ENCODE assay signal across 9 mouse cellular contexts in genomic region chr19:42016840-42017239, GRCm38 (mm10). TPM values are rescaled to one million over a fixed set of nuclear protein-coding genes. Genes with fewer than 3 reads are reported as not detected.
DNase-seq lines count a peak whose midpoint lies in the region; ATAC-seq and TF ChIP-seq lines count a peak whose summit lies in the region.
"Had no signal": no experiment of that assay in that cellular context is flagged by ENCODE, and none has a peak within 500 bp of the region (broad histone marks: within the 10 kb centered on the region; RNA-seq: fewer than 3 reads in every experiment).

No protein-coding gene starts in this region.

- peak overlapping the region; percentile 27; the same call in 1 of the 2 replicates for H3K27ac ChIP-seq in forebrain, embryonic 14.5 days (ENCODE audit: low read depth, low read length)
- H3K27ac ChIP-seq in forebrain, embryonic 13.5 days: no peak overlapping the region; the same call in 1 of the 2 replicates
- H3K27ac ChIP-seq in spleen, adult 2 months (ENCODE audit: insufficient read depth, low read length): peak overlapping the region; percentile 35; the same call in 1 of the 2 replicates

- no peak overlapping the region for H3K4me3 ChIP-seq in forebrain, embryonic 14.5 days (ENCODE audit: low read depth, low read length)
- no peak overlapping the region for H3K4me3 ChIP-seq in forebrain, embryonic 13.5 days
- H3K4me3 ChIP-seq in spleen, adult 2 months (ENCODE audit: extremely low read depth, insufficient read depth, insufficient read length): no peak overlapping the region
- H3K4me3 ChIP-seq in myocyte: peak overlapping the region; percentile 26
- H3K4me3 ChIP-seq: erythroblast, embryonic 14.5 days had no signal

- no peak for TF ChIP-seq CTCF in spleen, adult 2 months (IDR thresholded peaks at IDR 0.05; ENCODE audit: extremely low read depth, insufficient read depth, insufficient read length, insufficient replicate concordance)

- no peaks in the 10 kb centered on the region for H3K27me3 ChIP-seq in forebrain, embryonic 14.5 days (replicated peaks; ENCODE audit: control insufficient read depth, insufficient read depth, low read length)
- no peaks in the 10 kb centered on the region for H3K27me3 ChIP-seq in forebrain, embryonic 13.5 days
- no peaks in the 10 kb centered on the region for H3K27me3 ChIP-seq in spleen, adult 2 months (ENCODE audit: control insufficient read depth, insufficient read depth, low read length)
- no peaks in the 10 kb centered on the region for H3K27me3 ChIP-seq in myocyte (ENCODE audit: control insufficient read depth, insufficient read depth, insufficient read length)

- H3K36me3 ChIP-seq in forebrain, embryonic 14.5 days (ENCODE audit: control insufficient read depth, insufficient read depth, low read length): no peaks in the 10 kb centered on the region
- no peaks in the 10 kb centered on the region for H3K36me3 ChIP-seq in forebrain, embryonic 13.5 days (ENCODE audit: poor library complexity, severe bottlenecking)
- H3K36me3 ChIP-seq in spleen, adult 2 months (ENCODE audit: control insufficient read depth, insufficient read depth, low read length): no peaks in the 10 kb centered on the region
- H3K36me3 ChIP-seq in myocyte (ENCODE audit: control insufficient read depth, insufficient read depth): no peaks in the 10 kb centered on the region

- no peaks in the 10 kb centered on the region for H3K4me1 ChIP-seq in forebrain, embryonic 14.5 days (ENCODE audit: control insufficient read depth, insufficient read depth, low read length)
- no peaks in the 10 kb centered on the region for H3K4me1 ChIP-seq in forebrain, embryonic 13.5 days
- no peaks in the 10 kb centered on the region for H3K4me1 ChIP-seq in spleen, adult 2 months (ENCODE audit: control insufficient read depth, insufficient read depth, insufficient read length)

- no peak for DNase-seq in forebrain, embryonic 14.5 days (ENCODE audit: low spot score)
- DNase-seq in spleen, adult 2 months (ENCODE audit: low read depth in 1 of 2, low spot score in 2 of 2): no peak
- no peak for DNase-seq in spleen, postnatal 10 days (ENCODE audit: low spot score in 2 of 2)
- peak; percentile 61 for DNase-seq in heart, postnatal 4 days
- DNase-seq in kidney, postnatal 10 days: no peak

- no peaks in the 10 kb centered on the region for H3K9me3 ChIP-seq in forebrain, embryonic 14.5 days (replicated peaks; ENCODE audit: control insufficient read depth, low read length)
- no peaks in the 10 kb centered on the region for H3K9me3 ChIP-seq in forebrain, embryonic 13.5 days (replicated peaks)

- H3K4me2 ChIP-seq in forebrain, embryonic 14.5 days (ENCODE audit: low read length): no peak overlapping the region
- no peak overlapping the region for H3K4me2 ChIP-seq in forebrain, embryonic 13.5 days
- peak overlapping the region; percentile 98 for H3K4me2 ChIP-seq in myocyte (ENCODE audit: low read depth)

- ATAC-seq in forebrain, embryonic 14.5 days: no peak
- ATAC-seq in forebrain, embryonic 13.5 days: no peak
- no peak for ATAC-seq in monocyte, adult 5-6 weeks (replicated peaks; ENCODE audit: insufficient number of reproducible peaks, low FRiP score, low TSS enrichment, poor library complexity, severe bottlenecking)

- peak overlapping the region; percentile 6 for H3ac ChIP-seq in myocyte (ENCODE audit: control insufficient read depth, insufficient read length)

- no peak for TF ChIP-seq POLR2A in spleen, adult 2 months (IDR thresholded peaks at IDR 0.05; ENCODE audit: low read depth, low read length)
- peak; percentile 52 for TF ChIP-seq POLR2A in myocyte (IDR thresholded peaks at IDR 0.05; ENCODE audit: insufficient read length, low read depth)

- peaks cover 63% of the 10 kb centered on the region for H3K79me2 ChIP-seq in myocyte (ENCODE audit: control insufficient read depth, insufficient read depth)

- WGBS in forebrain, embryonic 14.5 days: 45% methylated on average over 5 of the region's 5 CpGs
- WGBS in forebrain, embryonic 13.5 days: 48% methylated on average over 5 of the region's 5 CpGs
- 87% methylated on average over 5 of the region's 5 CpGs for WGBS in spleen, adult 2 months

- H3K9ac ChIP-seq in forebrain, embryonic 14.5 days (ENCODE audit: low read length): no peak overlapping the region
- H3K9ac ChIP-seq in forebrain, embryonic 13.5 days: no peak overlapping the region

TF ChIP-seq in myocyte, 11 proteins besides CTCF, POLR2A, EP300 and RAD21:
- TF ChIP-seq MYOD1 (IDR thresholded peaks at IDR 0.05; ENCODE audit: control insufficient read depth in 1 of 3, insufficient read length in 2 of 3, low read depth in 2 of 3) (peak; percentile 56 to 94 (median 89)), USF1 (IDR thresholded peaks at IDR 0.05; ENCODE audit: low read depth) (no peak), TCF3 (IDR thresholded peaks at IDR 0.05; ENCODE audit: insufficient read length, low read depth) (peak; percentile 69), CEBPB (IDR thresholded peaks at IDR 0.05; ENCODE audit: insufficient read depth, poor library complexity, severe bottlenecking) (0 out of 2 replicates have a peak, but pooled peaks have one; percentile 8), MAX (IDR thresholded peaks at IDR 0.05; ENCODE audit: low read depth) (no peak), MYOG (IDR thresholded peaks at IDR 0.05; ENCODE audit: control insufficient read depth in 1 of 3, insufficient read depth in 1 of 3, insufficient read length in 2 of 3, low read depth in 2 of 3) (peak; percentile 79 to 94 (median 91)), E2F4 (IDR thresholded peaks at IDR 0.05; ENCODE audit: insufficient read depth) (no peak), SRF (IDR thresholded peaks at IDR 0.05; ENCODE audit: control insufficient read depth, insufficient read length, low read depth) (peak; percentile 29), POLR2AphosphoS2 (IDR thresholded peaks at IDR 0.05; ENCODE audit: insufficient read length, low read depth) (peak; percentile 36), TCF12 (IDR thresholded peaks at IDR 0.05; ENCODE audit: insufficient read depth, poor library complexity, severe bottlenecking) (peak; percentile 90)

RNA-seq across cellular contexts. Expression of gene Ankrd2, which starts 19.0 kb away (rescaled TPM):
- polyA plus RNA-seq in forebrain, embryonic 14.5 days (2014; fragmentation: Nextera tagmentation; extraction: Ambion mirVana): 0.47 TPM in 2 replicates
- polyA plus RNA-seq in forebrain, embryonic 13.5 days (2015; fragmentation: Nextera tagmentation; extraction: Ambion mirVana): 0.15 and 0.21 TPM in 2 replicates
- 6.3 and 6.8 TPM in 2 replicates for polyA plus RNA-seq in spleen, adult 2 months (2012; rRNA removed)
- under 1 TPM in 1 of 2 experiments, not detected in 1; 0.25 TPM for total RNA-seq in heart, postnatal 4 days (2021)
- polyA plus RNA-seq in myocyte (2012; fragmentation: generic; extraction: Trizol): 110 TPM
- total RNA-seq in monocyte, adult 5-6 weeks (2017): not detected in 3 replicates
- polyA plus RNA-seq: erythroblast, embryonic 14.5 days had no signal

RNA-seq across cellular contexts. Expression of gene Hoga1, which starts 28.6 kb away (rescaled TPM):
- 0.76 and 0.90 TPM in 2 replicates for polyA plus RNA-seq in forebrain, embryonic 14.5 days (2014; fragmentation: Nextera tagmentation; extraction: Ambion mirVana)
- 0.79 and 1.1 TPM in 2 replicates for polyA plus RNA-seq in forebrain, embryonic 13.5 days (2015; fragmentation: Nextera tagmentation; extraction: Ambion mirVana)
- polyA plus RNA-seq in spleen, adult 2 months (2012; rRNA removed): 1.6 and 2.0 TPM in 2 replicates
- total RNA-seq in heart, postnatal 4 days (2021): 1 to 10 TPM; 2.5 to 2.8 TPM
- polyA plus RNA-seq in myocyte (2012; fragmentation: generic; extraction: Trizol): 2.4 TPM
- total RNA-seq in monocyte, adult 5-6 weeks (2017): not detected in 3 replicates
- polyA plus RNA-seq: erythroblast, embryonic 14.5 days had no signal

RNA-seq across cellular contexts. Expression of gene 4933411K16Rik, which starts 35.2 kb away (rescaled TPM):
- not detected in 2 replicates for polyA plus RNA-seq in forebrain, embryonic 14.5 days (2014; fragmentation: Nextera tagmentation; extraction: Ambion mirVana)
- polyA plus RNA-seq in forebrain, embryonic 13.5 days (2015; fragmentation: Nextera tagmentation; extraction: Ambion mirVana): not detected in 2 replicates
- 0.08 and 0.11 TPM in 2 replicates for polyA plus RNA-seq in spleen, adult 2 months (2012; rRNA removed)
- total RNA-seq in heart, postnatal 4 days (2021): under 1 TPM; 0.26 to 0.50 TPM
- polyA plus RNA-seq in myocyte (2012; fragmentation: generic; extraction: Trizol): 0.30 TPM
- total RNA-seq in monocyte, adult 5-6 weeks (2017): 0.43 to 0.67 TPM in 2 of 3 replicates, not detected in the other
- polyA plus RNA-seq: erythroblast, embryonic 14.5 days had no signal

RNA-seq across cellular contexts. Expression of gene Ubtd1, which starts 35.3 kb away (rescaled TPM):
- polyA plus RNA-seq in forebrain, embryonic 14.5 days (2014; fragmentation: Nextera tagmentation; extraction: Ambion mirVana): 5.4 and 6.7 TPM in 2 replicates
- 5.7 and 5.8 TPM in 2 replicates for polyA plus RNA-seq in forebrain, embryonic 13.5 days (2015; fragmentation: Nextera tagmentation; extraction: Ambion mirVana)
- 18.6 and 19.3 TPM in 2 replicates for polyA plus RNA-seq in spleen, adult 2 months (2012; rRNA removed)
- 10 to 100 TPM; 26.4 to 28.3 TPM for total RNA-seq in heart, postnatal 4 days (2021)
- polyA plus RNA-seq in myocyte (2012; fragmentation: generic; extraction: Trizol): 141 TPM
- total RNA-seq in monocyte, adult 5-6 weeks (2017): 8.2 to 10.9 TPM (median 10.0 TPM) in 3 replicates

RNA-seq across cellular contexts. Expression of gene Mms19, which starts 35.9 kb away (rescaled TPM):
- polyA plus RNA-seq in forebrain, embryonic 14.5 days (2014; fragmentation: Nextera tagmentation; extraction: Ambion mirVana): 30.8 and 35.9 TPM in 2 replicates
- polyA plus RNA-seq in forebrain, embryonic 13.5 days (2015; fragmentation: Nextera tagmentation; extraction: Ambion mirVana): 32.6 and 35.2 TPM in 2 replicates
- polyA plus RNA-seq in spleen, adult 2 months (2012; rRNA removed): 64.6 and 68.5 TPM in 2 replicates
- 10 to 100 TPM; 19.3 to 20.1 TPM for total RNA-seq in heart, postnatal 4 days (2021)
- 34.2 TPM for polyA plus RNA-seq in myocyte (2012; fragmentation: generic; extraction: Trizol)
- total RNA-seq in monocyte, adult 5-6 weeks (2017): 18.6 to 55.2 TPM (median 41.6 TPM) in 3 replicates

Comparison
In these comparisons a context has a peak if more than half of its experiments do, and no peak if none do; other contexts are left out.
1. RNA of gene Ankrd2, which starts 19.0 kb away (polyA plus RNA-seq): 110 TPM in myocyte (single experiment); 6.3 to 6.8 TPM in spleen, adult 2 months, 0.47 TPM in forebrain, embryonic 14.5 days and 0.15 to 0.21 TPM in forebrain, embryonic 13.5 days; every median in the first group is over 10 times any median in the second.